Mouse (Mus musculus) liver, embryonic 12.5 days (tissue): ENCODE measurements around the gene Gtpbp6. TPM values are rescaled to one million over a fixed set of nuclear protein-coding genes. Genes with fewer than 3 reads are reported as not detected.
A peak's percentile ranks its signal among the peaks of the same experiment; 100 is the strongest.

Source experiments
- ATAC-seq: fragments of 200-750 bp; cut with Nextera tagmentation; 2 replicates; pipeline ENCODE4 v1.8.0; 2017; ENCODE audit warnings: moderate number of reproducible peaks, mild to moderate bottlenecking, moderate library complexity
- H3K27ac ChIP-seq: fragments of 300-500 bp; sonication (generic); 2 replicates; pipeline ENCODE4 v1.5.1; 2016; ENCODE audit warnings: mild to moderate bottlenecking
- H3K27me3 ChIP-seq: fragments of 300-500 bp; sonication (generic); replicated peaks from 2 replicates; pipeline ENCODE4 v1.6.1; 2016; ENCODE audit warnings: mild to moderate bottlenecking, moderate library complexity
- H3K36me3 ChIP-seq: fragments of 300-500 bp; sonication (generic); 2 replicates; pipeline ENCODE4 v1.6.1; 2016; ENCODE audit warnings: mild to moderate bottlenecking, moderate library complexity
- H3K4me1 ChIP-seq: fragments of 300-500 bp; sonication (generic); 2 replicates; pipeline ENCODE4 v1.6.1; 2016
- H3K4me2 ChIP-seq: fragments of 300-500 bp; sonication (generic); 2 replicates; pipeline ENCODE4 v1.6.1; 2016; ENCODE audit warnings: mild to moderate bottlenecking, moderate library complexity
- H3K4me3 ChIP-seq: fragments of 300-500 bp; sonication (generic); 2 replicates; pipeline ENCODE4 v1.5.1; 2016; ENCODE audit warnings: mild to moderate bottlenecking, moderate library complexity
- H3K9ac ChIP-seq: fragments of 300-500 bp; sonication (generic); 2 replicates; pipeline ENCODE4 v1.6.1; 2016; ENCODE audit warnings: mild to moderate bottlenecking, moderate library complexity
- H3K9me3 ChIP-seq: fragments of 300-500 bp; sonication (generic); replicated peaks from 2 replicates; pipeline ENCODE4 v1.6.1; 2016; ENCODE audit warnings: mild to moderate bottlenecking, moderate library complexity
- WGBS: fragments of 180-500 bp; shearing (Covaris S2); methylation state at CpG from one replicate; pipeline ENCODE4 v1.1.7; 2016; ENCODE audit not compliant: insufficient replicate concordance; 5-methylcytosine and 5-hydroxymethylcytosine counted together
- polyA plus RNA-seq: library from polyadenylated mRNA; unstranded; fragments of >200 nt; fragmentation: Nextera tagmentation; extraction: Ambion mirVana; gene quantifications from 2 replicates; pipeline ENCODE4 v1.2.1, GENCODE M21; 2016

Gene Gtpbp6
- polyA plus RNA-seq, 1 experiment from 2014 or later, result 17.5 TPM

GRCm38 (mm10) chr5:110106901-110107564 is 964 bp downstream of the Gtpbp6 start:
- peak overlapping the region; percentile 97 for H3K4me2 ChIP-seq
- WGBS, result 14% methylated on average over 39 of the region's 41 CpGs
- H3K9me3 ChIP-seq, result no peaks in the 10 kb centered on the region
- H3K27ac ChIP-seq, result peak overlapping the region; percentile 96
- peak; percentile 25; the same call in 1 of the 2 replicates for ATAC-seq
- peaks cover 45% of the 10 kb centered on the region for H3K36me3 ChIP-seq
- H3K4me1 ChIP-seq, result peaks cover 37% of the 10 kb centered on the region
- peak overlapping the region; percentile 86 for H3K9ac ChIP-seq
- peak overlapping the region; percentile 86 for H3K4me3 ChIP-seq
- no peaks in the 10 kb centered on the region for H3K27me3 ChIP-seq

- peak overlapping the region; percentile 86; the same call in 1 of the 2 replicates for H3K9ac ChIP-seq
- H3K9me3 ChIP-seq, result no peaks in the 10 kb centered on the region
- peaks cover 5% of the 10 kb centered on the region for H3K27me3 ChIP-seq
- ATAC-seq, result no peak
- WGBS, result 91% methylated on average over 26 of the region's 26 CpGs
- H3K4me3 ChIP-seq, result peak overlapping the region; percentile 86
- no peak overlapping the region for H3K27ac ChIP-seq
- H3K4me2 ChIP-seq, result peak overlapping the region; percentile 97
- H3K36me3 ChIP-seq, result peaks cover 45% of the 10 kb centered on the region
- peaks cover 44% of the 10 kb centered on the region for H3K4me1 ChIP-seq
Measured at GRCm38 (mm10) chr5:110106140-110106871, 1.7 kb downstream of the Gtpbp6 start.

GRCm38 (mm10) chr5:110104616-110105380 is 3.2 kb downstream of the Gtpbp6 start:
- Histone ChIP-seq H3K9me3 (no peaks in the 10 kb centered on the region), H3K27me3 (peaks cover 20% of the 10 kb centered on the region), H3K9ac (no peak overlapping the region), H3K4me3 (no peak overlapping the region), H3K4me2 (no peak overlapping the region), H3K4me1 (peaks cover 51% of the 10 kb centered on the region), H3K36me3 (peaks cover 45% of the 10 kb centered on the region), H3K27ac (no peak overlapping the region)
- 86% methylated on average over 36 of the region's 36 CpGs for WGBS
- ATAC-seq, result no peak

GRCm38 (mm10) chr5:110103901-110104615 is 3.9 kb downstream of the Gtpbp6 start:
- WGBS, result 87% methylated on average over 27 of the region's 27 CpGs
- Histone ChIP-seq H3K4me2 (no peak overlapping the region), H3K27me3 (peaks cover 27% of the 10 kb centered on the region)

GRCm38 (mm10) chr5:110102853-110103625 is 5.0 kb downstream of the Gtpbp6 start:
- Histone ChIP-seq H3K4me3 (no peak overlapping the region), H3K4me1 (peaks cover 40% of the 10 kb centered on the region), H3K4me2 (no peak overlapping the region), H3K27me3 (peaks cover 32% of the 10 kb centered on the region), H3K27ac (no peak overlapping the region), H3K36me3 (peaks cover 45% of the 10 kb centered on the region), H3K9ac (no peak overlapping the region), H3K9me3 (no peaks in the 10 kb centered on the region)
- no peak for ATAC-seq
- 85% methylated on average over 19 of the region's 19 CpGs for WGBS

More at GRCm38 (mm10) chr5:110103901-110104615, 3.9 kb downstream of the Gtpbp6 start:
- H3K4me1 ChIP-seq, result peaks cover 48% of the 10 kb centered on the region
- no peak overlapping the region for H3K4me3 ChIP-seq
- H3K36me3 ChIP-seq, result peaks cover 45% of the 10 kb centered on the region
- H3K27ac ChIP-seq, result no peak overlapping the region
- H3K9me3 ChIP-seq, result no peaks in the 10 kb centered on the region
- ATAC-seq, result no peak
- no peak overlapping the region for H3K9ac ChIP-seq

- WGBS, result 82% methylated on average over 13 of the region's 13 CpGs
- Histone ChIP-seq H3K36me3 (peaks cover 45% of the 10 kb centered on the region), H3K27ac (no peak overlapping the region), H3K9me3 (no peaks in the 10 kb centered on the region), H3K9ac (no peak overlapping the region), H3K27me3 (peaks cover 32% of the 10 kb centered on the region), H3K4me2 (peak overlapping the region; percentile 73; the same call in 1 of the 2 replicates), H3K4me3 (no peak overlapping the region), H3K4me1 (peaks cover 40% of the 10 kb centered on the region)
- ATAC-seq, result no peak
Measured at GRCm38 (mm10) chr5:110102429-110102828, 5.6 kb downstream of the Gtpbp6 start.

- Histone ChIP-seq H3K9me3 (no peaks in the 10 kb centered on the region), H3K36me3 (peaks cover 45% of the 10 kb centered on the region), H3K4me3 (peak overlapping the region; percentile 37), H3K4me2 (peak overlapping the region; percentile 73), H3K4me1 (peaks cover 35% of the 10 kb centered on the region), H3K27ac (no peak overlapping the region), H3K27me3 (peaks cover 32% of the 10 kb centered on the region), H3K9ac (no peak overlapping the region)
- ATAC-seq, result 0 out of 2 replicates have a peak, but pooled peaks have one; percentile 11
- WGBS, result 13% methylated on average over 33 of the region's 34 CpGs
Measured at GRCm38 (mm10) chr5:110101716-110102347, 6.2 kb downstream of the Gtpbp6 start.

- H3K36me3 ChIP-seq, result peaks cover 39% of the 10 kb centered on the region
- H3K27me3 ChIP-seq, result peaks cover 32% of the 10 kb centered on the region
- peak; percentile 13; the same call in 1 of the 2 replicates for ATAC-seq
- H3K9me3 ChIP-seq, result no peaks in the 10 kb centered on the region
- H3K4me2 ChIP-seq, result peak overlapping the region; percentile 73
- H3K4me3 ChIP-seq, result peak overlapping the region; percentile 37
- WGBS, result 3% methylated on average over 32 of the region's 37 CpGs
- H3K9ac ChIP-seq, result no peak overlapping the region
- peaks cover 28% of the 10 kb centered on the region for H3K4me1 ChIP-seq
- H3K27ac ChIP-seq, result no peak overlapping the region
Measured at GRCm38 (mm10) chr5:110100921-110101631, 6.9 kb downstream of the Gtpbp6 start.

GRCm38 (mm10) chr5:110099656-110100580 is 8.1 kb downstream of the Gtpbp6 start, which contains the start of gene Plcxd1:
Gene Plcxd1 (plus strand): TSS chr5:110099969.
- Histone ChIP-seq H3K36me3 (peaks cover 27% of the 10 kb centered on the region), H3K4me1 (peaks cover 35% of the 10 kb centered on the region), H3K27ac (no peak within 1 kb of the TSS), H3K9me3 (no peaks in the 10 kb centered on the region), H3K27me3 (peaks cover 32% of the 10 kb centered on the region), H3K4me3 (peak within 1 kb of the TSS; percentile 37), H3K9ac (no peak within 1 kb of the TSS), H3K4me2 (peak within 1 kb of the TSS; percentile 73)
- peak; percentile 37; the same call in 1 of the 2 replicates for ATAC-seq
- WGBS, result 17% methylated on average over 25 of the region's 25 CpGs
